Mouse (Mus musculus): ENCODE measurements around the gene Cx3cl1. TPM values are rescaled to one million over a fixed set of nuclear protein-coding genes. Genes with fewer than 3 reads are reported as not detected.

Cx3cl1 gene
- 34.2 and 41.3 TPM in 2 replicates for polyA plus RNA-seq (2015; fragmentation: Nextera tagmentation; extraction: Ambion mirVana)

GRCm38 (mm10) chr8:94771941-94772670 lies at the start of gene Cx3cl1:
Gene Cx3cl1 (plus strand): TSS chr8:94772009.
- ATAC-seq (replicated peaks): peak; percentile 88
- peak within 1 kb of the TSS; percentile 75 for H3K27ac ChIP-seq
- peak within 1 kb of the TSS; percentile 82 for H3K4me2 ChIP-seq
- peaks cover 5% of the 10 kb centered on the region; the same call in 1 of the 2 replicates for H3K27me3 ChIP-seq (replicated peaks)
- H3K4me3 ChIP-seq: peak within 1 kb of the TSS; percentile 64
- peak within 1 kb of the TSS; percentile 52 for H3K9ac ChIP-seq
- WGBS: under 1% methylated on average over 38 of the region's 38 CpGs
- peaks cover 33% of the 10 kb centered on the region for H3K4me1 ChIP-seq
- H3K9me3 ChIP-seq: no peaks in the 10 kb centered on the region
- H3K36me3 ChIP-seq (replicated peaks): no peaks in the 10 kb centered on the region

GRCm38 (mm10) chr8:94725998-94726397 lies 45.8 kb upstream of the Cx3cl1 start:
- no peak overlapping the region for H3K9ac ChIP-seq
- H3K4me3 ChIP-seq: no peak overlapping the region
- H3K9me3 ChIP-seq: no peaks in the 10 kb centered on the region
- ATAC-seq (replicated peaks): no peak
- 86% methylated on average over 5 of the region's 5 CpGs for WGBS
- no peaks in the 10 kb centered on the region for H3K36me3 ChIP-seq (replicated peaks)
- H3K27me3 ChIP-seq (replicated peaks): no peaks in the 10 kb centered on the region
- H3K27ac ChIP-seq: no peak overlapping the region
- no peaks in the 10 kb centered on the region for H3K4me1 ChIP-seq
- H3K4me2 ChIP-seq: no peak overlapping the region

GRCm38 (mm10) chr8:94729301-94729700 lies 42.5 kb upstream of the Cx3cl1 start:
- H3K4me1 ChIP-seq: no peaks in the 10 kb centered on the region
- H3K4me3 ChIP-seq: no peak overlapping the region
- no peak for ATAC-seq (replicated peaks)
- H3K9me3 ChIP-seq: no peaks in the 10 kb centered on the region
- no peak overlapping the region for H3K27ac ChIP-seq
- no peak overlapping the region for H3K4me2 ChIP-seq
- no peaks in the 10 kb centered on the region for H3K27me3 ChIP-seq (replicated peaks)
- no peak overlapping the region for H3K9ac ChIP-seq
- no peaks in the 10 kb centered on the region for H3K36me3 ChIP-seq (replicated peaks)
- 84% methylated on average over 4 of the region's 4 CpGs for WGBS

GRCm38 (mm10) chr8:94733821-94734465 lies 37.9 kb upstream of the Cx3cl1 start:
- Histone ChIP-seq H3K9me3 (no peaks in the 10 kb centered on the region), H3K4me1 (no peaks in the 10 kb centered on the region), H3K9ac (no peak overlapping the region), H3K4me3 (no peak overlapping the region), H3K4me2 (no peak overlapping the region), H3K27me3 (replicated peaks) (no peaks in the 10 kb centered on the region), H3K36me3 (replicated peaks) (no peaks in the 10 kb centered on the region), H3K27ac (no peak overlapping the region)
- no peak for ATAC-seq (replicated peaks)
- WGBS: 72% methylated on average over 5 of the region's 5 CpGs

- Histone ChIP-seq H3K27ac (no peak overlapping the region), H3K9me3 (no peaks in the 10 kb centered on the region), H3K4me1 (no peaks in the 10 kb centered on the region), H3K4me3 (no peak overlapping the region), H3K9ac (no peak overlapping the region), H3K36me3 (replicated peaks) (no peaks in the 10 kb centered on the region), H3K27me3 (replicated peaks) (no peaks in the 10 kb centered on the region), H3K4me2 (no peak overlapping the region)
- WGBS: 73% methylated on average over 7 of the region's 7 CpGs
- ATAC-seq (replicated peaks): no peak
Observed at GRCm38 (mm10) chr8:94734735-94735350, 37.0 kb upstream of the Cx3cl1 start.

- 73% methylated on average over 5 of the region's 5 CpGs for WGBS
- Histone ChIP-seq H3K4me2 (no peak overlapping the region), H3K27me3 (replicated peaks) (no peaks in the 10 kb centered on the region), H3K9ac (no peak overlapping the region), H3K36me3 (replicated peaks) (no peaks in the 10 kb centered on the region), H3K27ac (no peak overlapping the region), H3K4me1 (no peaks in the 10 kb centered on the region), H3K4me3 (no peak overlapping the region), H3K9me3 (no peaks in the 10 kb centered on the region)
- no peak for ATAC-seq (replicated peaks)
Observed at GRCm38 (mm10) chr8:94735426-94736094, 36.2 kb upstream of the Cx3cl1 start.

GRCm38 (mm10) chr8:94739829-94740228 lies 32.0 kb upstream of the Cx3cl1 start:
- Histone ChIP-seq H3K4me1 (no peaks in the 10 kb centered on the region), H3K9me3 (no peaks in the 10 kb centered on the region), H3K36me3 (replicated peaks) (no peaks in the 10 kb centered on the region), H3K4me3 (no peak overlapping the region), H3K9ac (no peak overlapping the region), H3K27me3 (replicated peaks) (no peaks in the 10 kb centered on the region), H3K4me2 (no peak overlapping the region), H3K27ac (no peak overlapping the region)
- ATAC-seq (replicated peaks): no peak
- WGBS: 84% methylated on average over 6 of the region's 6 CpGs

- no peak for ATAC-seq (replicated peaks)
- H3K27me3 ChIP-seq (replicated peaks): no peaks in the 10 kb centered on the region
Observed at GRCm38 (mm10) chr8:94740591-94740990, 31.2 kb upstream of the Cx3cl1 start.

GRCm38 (mm10) chr8:94741726-94742125 lies 30.1 kb upstream of the Cx3cl1 start:
- Histone ChIP-seq H3K4me3 (no peak overlapping the region), H3K4me2 (no peak overlapping the region), H3K27me3 (replicated peaks) (no peaks in the 10 kb centered on the region), H3K36me3 (replicated peaks) (no peaks in the 10 kb centered on the region), H3K27ac (no peak overlapping the region), H3K9me3 (no peaks in the 10 kb centered on the region), H3K4me1 (no peaks in the 10 kb centered on the region), H3K9ac (no peak overlapping the region)
- ATAC-seq (replicated peaks): no peak
- 92% methylated on average over 4 of the region's 4 CpGs for WGBS

More at GRCm38 (mm10) chr8:94740591-94740990, 31.2 kb upstream of the Cx3cl1 start:
- Histone ChIP-seq H3K36me3 (replicated peaks) (no peaks in the 10 kb centered on the region), H3K9ac (no peak overlapping the region), H3K4me1 (no peaks in the 10 kb centered on the region), H3K4me2 (no peak overlapping the region), H3K27ac (no peak overlapping the region), H3K9me3 (no peaks in the 10 kb centered on the region), H3K4me3 (no peak overlapping the region)
- 90% methylated on average over 3 of the region's 3 CpGs for WGBS

GRCm38 (mm10) chr8:94744484-94744883 lies 27.3 kb upstream of the Cx3cl1 start:
- H3K9ac ChIP-seq: no peak overlapping the region
- H3K36me3 ChIP-seq (replicated peaks): no peaks in the 10 kb centered on the region
- H3K27me3 ChIP-seq (replicated peaks): no peaks in the 10 kb centered on the region
- no peaks in the 10 kb centered on the region for H3K4me1 ChIP-seq
- H3K9me3 ChIP-seq: no peaks in the 10 kb centered on the region
- H3K4me3 ChIP-seq: no peak overlapping the region
- 93% methylated on average over 5 of the region's 5 CpGs for WGBS
- no peak for ATAC-seq (replicated peaks)
- no peak overlapping the region for H3K4me2 ChIP-seq
- H3K27ac ChIP-seq: no peak overlapping the region

- no peak overlapping the region for H3K4me2 ChIP-seq
- no peak overlapping the region for H3K27ac ChIP-seq
- ATAC-seq (replicated peaks): no peak
- WGBS: 77% methylated on average over 9 of the region's 9 CpGs
- H3K9ac ChIP-seq: no peak overlapping the region
- no peak overlapping the region for H3K4me3 ChIP-seq
- no peaks in the 10 kb centered on the region for H3K9me3 ChIP-seq
- no peaks in the 10 kb centered on the region for H3K36me3 ChIP-seq (replicated peaks)
- H3K27me3 ChIP-seq (replicated peaks): no peaks in the 10 kb centered on the region
- no peaks in the 10 kb centered on the region for H3K4me1 ChIP-seq
Observed at GRCm38 (mm10) chr8:94744972-94745371, 26.8 kb upstream of the Cx3cl1 start.

- H3K27me3 ChIP-seq (replicated peaks): no peaks in the 10 kb centered on the region
- WGBS: 90% methylated on average over 7 of the region's 7 CpGs
- no peak within 1 kb of the TSS for H3K9ac ChIP-seq
- no peak within 1 kb of the TSS for H3K4me3 ChIP-seq
- H3K4me1 ChIP-seq: no peaks in the 10 kb centered on the region
- ATAC-seq (replicated peaks): no peak
- no peak within 1 kb of the TSS for H3K27ac ChIP-seq
- no peaks in the 10 kb centered on the region for H3K36me3 ChIP-seq (replicated peaks)
- no peak within 1 kb of the TSS for H3K4me2 ChIP-seq
- no peaks in the 10 kb centered on the region for H3K9me3 ChIP-seq
Observed at GRCm38 (mm10) chr8:94745476-94746184, 26.2 kb upstream of the Cx3cl1 start, which contains the start of gene Ccl22. Gene Ccl22 (plus strand): TSS chr8:94745590.
